Mouse (Mus musculus) adrenal gland, adult (tissue): ENCODE results near the gene Gjc2.
A peak's percentile ranks its signal among the peaks of the same experiment; 100 is the strongest.

ENCODE experiments used
- DNase-seq, 2 experiments: peaks; one replicate each; pipeline ENCODE4 v3.0.0; 2022 to 2023; ENCODE audit warnings: low spot score in 1 of 2; ENCODE audit not compliant: inconsistent age in 2 of 2

Gjc2 gene

GRCm38 (mm10) chr11:59209003-59209441 is 26.0 kb upstream of the Gjc2 start:
- peak; percentile 86 to 95 for DNase-seq

- peak; percentile 95 to 98 for DNase-seq
Measured at GRCm38 (mm10) chr11:59208153-59208831, 25.3 kb upstream of the Gjc2 start, which contains the start of gene 2310033P09Rik. TSS of gene 2310033P09Rik (plus strand) at chr11:59208321.

GRCm38 (mm10) chr11:59202081-59202995 is 19.3 kb upstream of the Gjc2 start, which contains the start of gene Mrpl55:
TSS of gene Mrpl55 (plus strand) at chr11:59202486.
- peak; percentile 94 to 96 for DNase-seq

- peak in 1 of 2 experiments; percentile 37 for DNase-seq
Measured at GRCm38 (mm10) chr11:59201216-59202002, 18.4 kb upstream of the Gjc2 start.

- DNase-seq: no peak
Measured at GRCm38 (mm10) chr11:59196230-59196629, 13.2 kb upstream of the Gjc2 start.

GRCm38 (mm10) chr11:59192059-59192386 is 9.0 kb upstream of the Gjc2 start, which contains the start of gene Guk1:
TSS of gene Guk1 (minus strand) at chr11:59192212.
- DNase-seq: no peak

- peak; percentile 95 to 97 for DNase-seq
Measured at GRCm38 (mm10) chr11:59191231-59192058, 8.4 kb upstream of the Gjc2 start.

GRCm38 (mm10) chr11:59187706-59188105 is 4.7 kb upstream of the Gjc2 start:
- DNase-seq: no peak

GRCm38 (mm10) chr11:59185490-59185889 is 2.5 kb upstream of the Gjc2 start:
- no peak for DNase-seq

GRCm38 (mm10) chr11:59183821-59184220 is 808 bp upstream of the Gjc2 start:
- DNase-seq: peak; percentile 76 to 85

- no peak for DNase-seq
Measured at GRCm38 (mm10) chr11:59176921-59177320, 6.1 kb downstream of the Gjc2 start.

- DNase-seq: no peak
Measured at GRCm38 (mm10) chr11:59176475-59176874, 6.5 kb downstream of the Gjc2 start.

- no peak for DNase-seq
Measured at GRCm38 (mm10) chr11:59174189-59174838, 8.7 kb downstream of the Gjc2 start.

GRCm38 (mm10) chr11:59170549-59170948 is 12.5 kb downstream of the Gjc2 start:
- DNase-seq: no peak

GRCm38 (mm10) chr11:59169807-59170206 is 13.2 kb downstream of the Gjc2 start:
- no peak for DNase-seq

- DNase-seq: no peak
Measured at GRCm38 (mm10) chr11:59165616-59166241, 17.3 kb downstream of the Gjc2 start.

- DNase-seq: no peak
Measured at GRCm38 (mm10) chr11:59164384-59164783, 18.6 kb downstream of the Gjc2 start.

- peak; percentile 99 for DNase-seq
Measured at GRCm38 (mm10) chr11:59163255-59164236, 19.5 kb downstream of the Gjc2 start, which contains the start of gene Iba57. TSS of gene Iba57 (minus strand) at chr11:59163739.
